Mouse (Mus musculus) hindbrain, postnatal 0 days (tissue): ENCODE data around the gene Amtn. TPM values are rescaled to one million over a fixed set of nuclear protein-coding genes. Genes with fewer than 3 reads are reported as not detected.
"Not testable (repeated sequence)": the region's sequence is repeated elsewhere in the genome, so short reads cannot be mapped to it uniquely, and the experiment has no call there.

Experiments used
- ATAC-seq: fragments of 200-750 bp; cut with Nextera tagmentation; 2 replicates; pipeline ENCODE4 v1.8.0; 2017; ENCODE audit warnings: mild to moderate bottlenecking, moderate TSS enrichment, moderate library complexity
- DNase-seq: peaks from one replicate; pipeline ENCODE4 v3.0.0-alpha.2; 2015; ENCODE audit warnings: low spot score
- H3K27ac ChIP-seq: fragments of 300-500 bp; sonication (generic); 2 replicates; pipeline ENCODE4 v1.5.1; 2014; ENCODE audit warnings: mild to moderate bottlenecking
- H3K27me3 ChIP-seq: fragments of 300-500 bp; sonication (generic); 2 replicates; pipeline ENCODE4 v1.6.1; 2014; ENCODE audit warnings: low read length, mixed read lengths; ENCODE audit not compliant: insufficient read depth
- H3K36me3 ChIP-seq: fragments of 300-500 bp; sonication (generic); 2 replicates; pipeline ENCODE4 v1.6.1; 2014; ENCODE audit warnings: low read length, mixed read lengths; ENCODE audit not compliant: insufficient read depth
- H3K4me1 ChIP-seq: fragments of 300-500 bp; sonication (generic); 2 replicates; pipeline ENCODE4 v1.6.1; 2014; ENCODE audit warnings: antibody characterized with exemption, low read length, mixed read lengths; ENCODE audit not compliant: insufficient read depth
- H3K4me2 ChIP-seq: fragments of 300-500 bp; sonication (generic); 2 replicates; pipeline ENCODE4 v1.6.1; 2014; ENCODE audit warnings: low read depth, mild to moderate bottlenecking, low read length, moderate library complexity, mixed read lengths
- H3K4me3 ChIP-seq: fragments of 300-500 bp; sonication (generic); 2 replicates; pipeline ENCODE4 v1.5.1; 2014; ENCODE audit warnings: low read length
- H3K9ac ChIP-seq: fragments of 300-500 bp; sonication (generic); replicated peaks from 2 replicates; pipeline ENCODE4 v1.6.1; 2014; ENCODE audit warnings: mild to moderate bottlenecking, low read length, moderate library complexity, mixed read lengths
- H3K9me3 ChIP-seq: fragments of 300-500 bp; sonication (generic); 2 replicates; pipeline ENCODE4 v1.6.1; 2016; ENCODE audit warnings: low read length, mixed read lengths
- CTCF ChIP-seq: IDR thresholded peaks from 2 replicates; pipeline ENCODE4 v1.5.1; 2016; ENCODE audit warnings: antibody characterized with exemption, control low read depth, low read depth
- WGBS: fragments of 180-500 bp; shearing (Covaris S2); extraction: QIAGEN DNeasy Blood & Tissue Kit; methylation state at CpG from one replicate; pipeline ENCODE4 v1.1.7; 2014; 5-methylcytosine and 5-hydroxymethylcytosine counted together
- polyA plus RNA-seq: library from polyadenylated mRNA; unstranded; fragments of >200 nt; fragmentation: Nextera tagmentation; extraction: Ambion mirVana; gene quantifications from 2 replicates; pipeline ENCODE4 v1.2.1, GENCODE M21; 2015
- total RNA-seq: library from RNA; depleted of rRNA; stranded (reverse); fragments of >200 nt; gene quantifications from 2 replicates; pipeline ENCODE4 v1.2.3, GENCODE M21; 2014; rRNA removed

Gene Amtn
- total RNA-seq (not detected in 2 replicates), polyA plus RNA-seq (not detected in 2 replicates)

GRCm38 (mm10) chr5:88375808-88376207 is at the start of gene Amtn:
TSS of gene Amtn (plus strand) at chr5:88376108.
- Histone ChIP-seq H3K36me3 (no peaks in the 10 kb centered on the region), H3K9ac (no peak within 1 kb of the TSS), H3K4me3 (no peak within 1 kb of the TSS), H3K4me2 (no peak within 1 kb of the TSS), H3K27me3 (no peaks in the 10 kb centered on the region), H3K4me1 (no peaks in the 10 kb centered on the region), H3K27ac (no peak within 1 kb of the TSS), H3K9me3 (no peaks in the 10 kb centered on the region)
- DNase-seq, result no peak
- no peak for TF ChIP-seq CTCF
- no peak for ATAC-seq
- 85% methylated on average over 4 of the region's 4 CpGs for WGBS

- ATAC-seq, H3K4me1 ChIP-seq, H3K27ac ChIP-seq, DNase-seq, H3K4me3 ChIP-seq, H3K9ac ChIP-seq, H3K4me2 ChIP-seq, H3K27me3 ChIP-seq, H3K9me3 ChIP-seq, H3K36me3 ChIP-seq: not testable (repeated sequence)
- 48% methylated on average over 2 of the region's 2 CpGs for WGBS
Measured at GRCm38 (mm10) chr5:88348533-88348932, 27.4 kb upstream of the Amtn start.

- Histone ChIP-seq H3K4me2 (no peak overlapping the region), H3K9me3 (no peaks in the 10 kb centered on the region), H3K36me3 (no peaks in the 10 kb centered on the region), H3K27me3 (no peaks in the 10 kb centered on the region), H3K27ac (no peak overlapping the region), H3K4me3 (no peak overlapping the region), H3K4me1 (no peaks in the 10 kb centered on the region), H3K9ac (no peak overlapping the region)
- WGBS, result 11% methylated on average over 5 of the region's 5 CpGs
- peak; percentile 29 for DNase-seq
- TF ChIP-seq CTCF, result peak; percentile 69
- ATAC-seq, result no peak
Measured at GRCm38 (mm10) chr5:88364768-88365167, 11.1 kb upstream of the Amtn start.

GRCm38 (mm10) chr5:88366886-88367285 is 9.0 kb upstream of the Amtn start:
- no peak for TF ChIP-seq CTCF
- Histone ChIP-seq H3K27me3 (no peaks in the 10 kb centered on the region), H3K4me3 (no peak overlapping the region), H3K9ac (no peak overlapping the region), H3K27ac (no peak overlapping the region), H3K4me1 (no peaks in the 10 kb centered on the region), H3K36me3 (no peaks in the 10 kb centered on the region), H3K9me3 (no peaks in the 10 kb centered on the region), H3K4me2 (no peak overlapping the region)
- ATAC-seq (no peak), DNase-seq (no peak)
- 56% methylated on average over 1 of the region's 1 CpGs for WGBS

- Histone ChIP-seq H3K4me2 (no peak overlapping the region), H3K27me3 (no peaks in the 10 kb centered on the region), H3K4me1 (no peaks in the 10 kb centered on the region), H3K9ac (no peak overlapping the region), H3K4me3 (no peak overlapping the region), H3K9me3 (no peaks in the 10 kb centered on the region), H3K36me3 (no peaks in the 10 kb centered on the region), H3K27ac (no peak overlapping the region)
- ATAC-seq (no peak), DNase-seq (no peak)
- WGBS, result 70% methylated on average over 6 of the region's 6 CpGs
- TF ChIP-seq CTCF, result no peak
Measured at GRCm38 (mm10) chr5:88370578-88371232, 5.2 kb upstream of the Amtn start.

- H3K9me3 ChIP-seq, result no peaks in the 10 kb centered on the region
- no peak for ATAC-seq
- H3K4me1 ChIP-seq, result no peaks in the 10 kb centered on the region
- H3K36me3 ChIP-seq, result no peaks in the 10 kb centered on the region
- no peak overlapping the region for H3K27ac ChIP-seq
- no peak overlapping the region for H3K9ac ChIP-seq
- 86% methylated on average over 6 of the region's 6 CpGs for WGBS
- no peak overlapping the region for H3K4me3 ChIP-seq
- no peaks in the 10 kb centered on the region for H3K27me3 ChIP-seq
- no peak for DNase-seq
- no peak for TF ChIP-seq CTCF
- no peak overlapping the region for H3K4me2 ChIP-seq
Measured at GRCm38 (mm10) chr5:88372563-88372962, 3.3 kb upstream of the Amtn start.

GRCm38 (mm10) chr5:88391960-88392359 is 16.1 kb downstream of the Amtn start:
- H3K27me3 ChIP-seq, H3K9me3 ChIP-seq, H3K9ac ChIP-seq, H3K4me2 ChIP-seq, H3K36me3 ChIP-seq, ATAC-seq, H3K4me3 ChIP-seq, H3K27ac ChIP-seq, DNase-seq, H3K4me1 ChIP-seq: not testable (repeated sequence)
- WGBS, result 89% methylated on average over 2 of the region's 2 CpGs
- peak; percentile 42 for TF ChIP-seq CTCF
